Mouse (Mus musculus): ENCODE measurements around the gene Sh2d2a. TPM values are rescaled to one million over a fixed set of nuclear protein-coding genes. Genes with fewer than 3 reads are reported as not detected.
"Not testable (repeated sequence)": the region's sequence is repeated elsewhere in the genome, so short reads cannot be mapped to it uniquely, and the experiment has no call there.

Sh2d2a gene
- polyA plus RNA-seq, 1 experiment from 2014 or later = not detected

DNA sequence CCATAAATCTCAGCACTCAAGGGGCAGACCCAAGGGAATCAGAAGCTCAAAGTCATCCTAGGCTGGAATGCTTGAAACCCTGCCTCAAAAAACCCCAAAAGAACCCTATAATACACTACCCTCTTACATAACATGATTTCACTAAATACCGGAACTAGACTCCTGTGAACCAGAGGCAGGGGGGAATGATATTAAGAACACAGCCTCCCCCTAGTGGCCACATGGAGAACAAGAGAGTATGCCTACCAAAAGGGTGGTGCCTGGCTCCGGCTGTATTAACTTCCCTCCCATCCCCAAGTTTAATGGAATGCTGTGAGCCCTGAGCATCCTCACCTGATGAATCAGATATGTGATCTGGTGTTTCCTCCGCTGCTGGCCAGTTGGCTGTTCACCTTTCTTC lies 13.3 kb downstream of the Sh2d2a start:
- Histone ChIP-seq H3K4me1 (peaks cover 12% of the 10 kb centered on the region; the same call in 1 of the 2 replicates), H3K9ac (no peak overlapping the region), H3K4me3 (no peak overlapping the region), H3K9me3 (no peaks in the 10 kb centered on the region), H3K36me3 (peaks cover 79% of the 10 kb centered on the region), H3K4me2 (no peak overlapping the region), H3K27ac (no peak overlapping the region), H3K27me3 (no peaks in the 10 kb centered on the region)
- 29% methylated on average over 3 of the region's 3 CpGs for WGBS
- peak; percentile 56 for ATAC-seq (ENCODE audit: insufficient number of reproducible peaks, insufficient read depth, low FRiP score, low TSS enrichment, low read depth)

DNA sequence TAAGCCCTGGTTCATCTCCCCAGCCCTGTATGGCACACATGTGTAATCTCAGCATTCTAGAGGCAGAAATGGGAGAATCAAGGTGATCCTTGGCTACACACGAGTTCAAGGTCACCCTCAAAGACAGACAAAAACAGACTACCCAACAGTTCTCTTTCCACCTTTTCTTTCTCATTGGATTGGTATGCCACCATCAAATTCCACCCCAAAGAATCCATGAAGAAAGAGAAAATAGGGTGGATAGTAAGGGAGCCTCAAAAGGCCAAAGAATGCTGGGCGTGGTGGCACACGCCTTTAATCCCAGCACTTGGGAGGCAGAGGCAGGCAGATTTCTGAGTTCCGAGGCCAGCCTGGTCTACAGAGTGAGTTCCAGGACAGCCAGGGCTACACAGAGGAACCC lies 17.6 kb downstream of the Sh2d2a start:
- WGBS = 92% methylated on average over 4 of the region's 4 CpGs
- H3K36me3 ChIP-seq = peaks cover 87% of the 10 kb centered on the region
- ATAC-seq (ENCODE audit: insufficient number of reproducible peaks, insufficient read depth, low FRiP score, low TSS enrichment, low read depth); H3K9me3 ChIP-seq; H3K4me1 ChIP-seq; H3K9ac ChIP-seq; H3K27me3 ChIP-seq; H3K4me2 ChIP-seq; H3K27ac ChIP-seq; H3K4me3 ChIP-seq: not testable (repeated sequence)

DNA sequence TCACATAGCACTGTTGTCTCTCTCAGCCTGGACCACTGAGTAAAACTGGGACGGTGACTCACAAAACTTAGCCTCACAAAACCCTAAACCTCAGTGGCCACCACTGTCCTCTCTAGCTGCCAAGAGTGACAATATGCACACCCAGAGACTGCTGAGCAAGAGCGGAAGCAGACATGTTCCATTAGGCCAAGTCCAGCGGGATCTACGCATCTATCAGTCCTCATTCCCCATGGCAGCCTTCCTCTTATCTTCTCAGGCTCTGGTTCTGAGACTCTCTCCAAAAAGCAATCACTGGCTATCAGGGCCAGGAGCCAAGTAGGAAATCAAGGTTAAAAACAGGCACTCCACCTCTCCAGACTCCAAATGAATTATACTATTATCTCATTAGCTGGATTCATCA lies 31.2 kb downstream of the Sh2d2a start:
- H3K4me3 ChIP-seq = no peak overlapping the region
- no peak overlapping the region for H3K9ac ChIP-seq
- no peak overlapping the region for H3K4me2 ChIP-seq
- whole genome bisulfite sequencing = 97% methylated on average over 4 of the region's 4 CpGs
- no peak overlapping the region for H3K27ac ChIP-seq
- H3K4me1 ChIP-seq = no peaks in the 10 kb centered on the region
- no peaks in the 10 kb centered on the region for H3K27me3 ChIP-seq
- ATAC-seq (ENCODE audit: insufficient number of reproducible peaks, insufficient read depth, low FRiP score, low TSS enrichment, low read depth) = no peak
- H3K36me3 ChIP-seq = peaks cover 40% of the 10 kb centered on the region
- no peaks in the 10 kb centered on the region for H3K9me3 ChIP-seq

DNA sequence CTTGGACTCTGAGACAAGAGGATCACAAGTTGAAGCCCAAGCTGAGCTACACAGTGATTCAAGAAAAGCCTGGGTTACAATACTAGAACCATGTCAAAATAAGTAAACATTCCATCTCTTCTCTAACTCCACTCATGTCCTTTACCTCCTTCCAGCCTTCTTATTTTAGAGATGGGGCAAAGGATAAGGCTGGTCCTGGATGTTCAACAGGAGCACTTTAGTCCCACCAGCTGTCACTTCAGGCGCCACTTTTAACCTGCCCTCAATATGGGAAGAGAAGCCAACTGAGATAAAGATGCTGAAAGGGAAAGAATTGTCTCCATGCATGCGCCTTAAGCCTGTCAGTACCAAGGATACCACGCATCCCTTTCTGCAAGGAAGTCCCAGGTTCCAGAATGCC lies 37.7 kb downstream of the Sh2d2a start:
- Histone ChIP-seq H3K27ac (peak overlapping the region; percentile 90; the same call in 1 of the 2 replicates), H3K27me3 (no peaks in the 10 kb centered on the region), H3K4me3 (peak overlapping the region; percentile 99), H3K4me1 (peaks cover 22% of the 10 kb centered on the region), H3K4me2 (peak overlapping the region; percentile 93), H3K9me3 (no peaks in the 10 kb centered on the region), H3K36me3 (peaks cover 17% of the 10 kb centered on the region), H3K9ac (peak overlapping the region; percentile 97)
- 3% methylated on average over 3 of the region's 3 CpGs for WGBS
- ATAC-seq (ENCODE audit: insufficient number of reproducible peaks, insufficient read depth, low FRiP score, low TSS enrichment, low read depth) = no peak

DNA sequence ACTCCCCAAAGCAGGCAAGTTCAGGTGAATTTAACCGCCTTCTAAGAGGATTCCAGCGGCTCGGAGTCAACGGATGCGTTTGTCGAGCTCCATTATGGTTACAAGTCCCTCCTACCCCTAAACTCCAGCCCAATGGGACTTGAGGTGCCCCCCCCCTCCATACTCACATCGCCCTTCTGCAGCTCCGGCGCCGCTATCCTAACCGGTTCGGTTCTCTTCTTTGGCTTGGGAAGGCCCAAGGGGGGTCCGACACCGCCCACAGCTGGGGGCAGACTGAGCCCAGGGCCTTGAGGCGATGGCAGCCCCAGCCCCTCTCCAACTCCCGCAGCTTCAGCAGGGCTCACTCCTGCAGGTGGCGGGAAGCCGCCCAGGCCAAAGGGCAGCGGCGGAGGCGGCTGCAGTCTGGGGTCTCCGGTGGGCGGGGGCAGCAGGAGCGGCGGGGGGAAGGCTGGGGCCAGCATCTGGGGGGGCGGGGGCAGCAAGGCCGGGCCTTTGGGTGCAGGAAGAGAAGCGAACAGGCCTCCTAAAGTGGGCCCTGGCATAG lies 38.2 kb downstream of the Sh2d2a start:
- Histone ChIP-seq H3K9ac (peak overlapping the region; percentile 97), H3K27me3 (no peaks in the 10 kb centered on the region), H3K4me2 (peak overlapping the region; percentile 93), H3K4me1 (peaks cover 22% of the 10 kb centered on the region), H3K9me3 (no peaks in the 10 kb centered on the region), H3K4me3 (peak overlapping the region; percentile 99), H3K36me3 (peaks cover 13% of the 10 kb centered on the region), H3K27ac (peak overlapping the region; percentile 90)
- WGBS = 0% methylated on average over 27 of the region's 28 CpGs
- ATAC-seq (ENCODE audit: insufficient number of reproducible peaks, insufficient read depth, low FRiP score, low TSS enrichment, low read depth) = peak; percentile 15; the same call in 1 of the 2 replicates

DNA sequence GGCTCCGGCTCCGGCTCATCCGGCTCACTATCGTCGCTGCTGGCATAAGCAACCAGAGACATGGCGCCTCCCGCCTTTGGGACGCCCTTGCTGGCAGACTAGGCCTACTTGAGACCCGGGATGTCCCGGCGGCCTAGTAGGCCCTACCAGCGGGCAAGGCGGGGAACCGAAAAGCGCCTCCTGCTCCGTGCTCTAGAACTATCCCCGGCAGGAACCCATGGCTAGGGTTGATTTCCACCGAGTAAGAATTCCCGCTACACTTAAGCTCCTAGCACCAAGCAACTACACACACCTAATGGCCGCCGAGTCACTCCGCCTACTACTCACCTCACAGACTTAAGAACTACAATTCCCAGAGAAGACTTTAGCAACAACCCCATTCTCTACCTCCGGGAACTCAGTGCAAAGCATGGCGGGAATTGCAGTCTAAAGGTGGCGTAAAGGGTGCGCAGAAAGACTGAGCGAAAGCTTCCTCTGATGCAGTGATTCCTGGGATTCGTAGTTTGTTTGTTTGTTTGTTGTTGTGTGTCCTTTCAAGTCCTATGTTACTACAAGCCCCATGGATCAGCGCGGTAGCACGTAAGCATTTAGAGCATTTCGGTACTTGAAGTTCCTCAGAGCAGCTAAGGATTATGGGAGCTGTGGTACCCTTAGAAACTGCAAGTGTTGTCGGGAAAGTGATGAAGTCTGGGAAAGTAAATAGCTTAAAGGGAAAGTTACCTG lies 38.9 kb downstream of the Sh2d2a start, which contains the start of gene Prcc:
Gene Prcc, minus strand, starts transcription at position 328 of the 723 bp plus-strand sequence.
- Histone ChIP-seq H3K27ac (peak within 1 kb of the TSS; percentile 90), H3K9me3 (no peaks in the 10 kb centered on the region), H3K4me3 (peak within 1 kb of the TSS; percentile 99), H3K27me3 (no peaks in the 10 kb centered on the region), H3K36me3 (peaks cover 7% of the 10 kb centered on the region), H3K9ac (peak within 1 kb of the TSS; percentile 97), H3K4me1 (peaks cover 22% of the 10 kb centered on the region), H3K4me2 (peak within 1 kb of the TSS; percentile 93)
- WGBS = under 1% methylated on average over 33 of the region's 33 CpGs
- ATAC-seq (ENCODE audit: insufficient number of reproducible peaks, insufficient read depth, low FRiP score, low TSS enrichment, low read depth) = peak; percentile 95

GRCm38 (mm10) chr3:87886004-87886365 lies 39.4 kb downstream of the Sh2d2a start:
- peak overlapping the region; percentile 68 for H3K9ac ChIP-seq
- WGBS = 7% methylated on average over 10 of the region's 10 CpGs
- peak overlapping the region; percentile 58 for H3K4me2 ChIP-seq
- ATAC-seq (ENCODE audit: insufficient number of reproducible peaks, insufficient read depth, low FRiP score, low TSS enrichment, low read depth) = no peak
- H3K4me1 ChIP-seq = peaks cover 22% of the 10 kb centered on the region
- no peaks in the 10 kb centered on the region for H3K9me3 ChIP-seq
- H3K36me3 ChIP-seq = 0 out of 2 replicates have a peak, but pooled peaks cover 4% of the 10 kb centered on the region
- no peak overlapping the region for H3K27ac ChIP-seq
- peak overlapping the region; percentile 99 for H3K4me3 ChIP-seq
- H3K27me3 ChIP-seq = no peaks in the 10 kb centered on the region

DNA sequence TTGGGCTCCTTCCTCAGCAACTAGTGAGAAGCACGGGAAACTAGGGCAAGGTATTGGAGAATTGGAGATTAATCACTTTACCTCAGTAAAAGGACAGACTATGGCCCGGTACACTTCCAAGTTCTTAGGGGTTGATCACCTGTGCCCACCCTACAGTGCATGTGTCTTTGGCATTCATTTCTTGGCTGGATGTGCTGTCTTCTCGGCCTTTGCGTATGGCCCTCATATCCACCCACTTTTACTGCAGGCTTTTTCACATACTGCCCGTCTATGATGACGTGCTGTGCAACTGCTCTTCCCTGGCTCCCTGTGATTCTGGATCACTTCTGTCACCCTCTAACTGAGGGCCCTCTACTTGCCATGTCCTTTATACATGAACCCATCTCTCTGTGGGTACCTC lies 39.9 kb downstream of the Sh2d2a start:
- H3K4me3 ChIP-seq = peak overlapping the region; percentile 99

DNA sequence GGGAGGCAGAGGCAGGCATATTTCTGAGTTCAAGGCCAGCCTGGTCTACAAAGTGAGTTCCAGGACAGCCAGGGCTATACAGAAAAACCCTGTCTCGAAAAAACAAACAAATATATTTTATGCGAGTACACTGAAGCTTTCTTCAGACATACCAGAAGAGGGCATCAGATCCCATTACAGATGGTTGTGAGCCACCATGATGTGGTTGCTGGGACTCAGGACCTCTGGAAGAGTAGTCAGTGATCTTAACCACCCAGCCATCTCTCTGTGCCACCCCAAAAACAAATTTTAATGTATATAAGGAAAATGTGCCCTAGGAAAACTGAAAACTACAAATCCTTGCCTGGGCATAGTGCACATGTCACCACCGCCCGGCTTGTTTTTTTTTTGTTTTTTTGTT lies 40.8 kb downstream of the Sh2d2a start:
- H3K4me2 ChIP-seq; ATAC-seq (ENCODE audit: insufficient number of reproducible peaks, insufficient read depth, low FRiP score, low TSS enrichment, low read depth): not testable (repeated sequence)

More for the DNA sequence above, 39.9 kb downstream of the Sh2d2a start:
- WGBS = 87% methylated on average over 6 of the region's 6 CpGs
- Histone ChIP-seq H3K4me2 (peak overlapping the region; percentile 58), H3K9ac (no peak overlapping the region), H3K27ac (no peak overlapping the region), H3K36me3 (0 out of 2 replicates have a peak, but pooled peaks cover under 1% of the 10 kb centered on the region), H3K4me1 (peaks cover 22% of the 10 kb centered on the region), H3K9me3 (no peaks in the 10 kb centered on the region), H3K27me3 (no peaks in the 10 kb centered on the region)
- no peak for ATAC-seq (ENCODE audit: insufficient number of reproducible peaks, insufficient read depth, low FRiP score, low TSS enrichment, low read depth)

GRCm38 (mm10) chr3:87891481-87891880 lies 44.9 kb downstream of the Sh2d2a start:
- Histone ChIP-seq H3K27me3 (no peaks in the 10 kb centered on the region), H3K9me3 (no peaks in the 10 kb centered on the region), H3K9ac (no peak overlapping the region), H3K36me3 (no peaks in the 10 kb centered on the region), H3K4me2 (no peak overlapping the region), H3K27ac (no peak overlapping the region), H3K4me1 (peaks cover 2% of the 10 kb centered on the region; the same call in 1 of the 2 replicates), H3K4me3 (no peak overlapping the region)
- no peak for ATAC-seq (ENCODE audit: insufficient number of reproducible peaks, insufficient read depth, low FRiP score, low TSS enrichment, low read depth)
- 51% methylated on average over 3 of the region's 3 CpGs for WGBS

More for the DNA sequence above, 40.8 kb downstream of the Sh2d2a start:
- H3K9me3 ChIP-seq, H3K36me3 ChIP-seq, H3K9ac ChIP-seq, H3K27ac ChIP-seq, H3K27me3 ChIP-seq, H3K4me3 ChIP-seq: not testable (repeated sequence)
- peaks cover 22% of the 10 kb centered on the region for H3K4me1 ChIP-seq
- whole genome bisulfite sequencing = 79% methylated on average over 4 of the region's 4 CpGs

- ATAC-seq (ENCODE audit: insufficient number of reproducible peaks, insufficient read depth, low FRiP score, low TSS enrichment, low read depth) = no peak
- Histone ChIP-seq H3K36me3 (no peaks in the 10 kb centered on the region), H3K27me3 (no peaks in the 10 kb centered on the region), H3K4me1 (no peaks in the 10 kb centered on the region), H3K4me3 (no peak overlapping the region), H3K9me3 (no peaks in the 10 kb centered on the region), H3K9ac (no peak overlapping the region), H3K27ac (no peak overlapping the region), H3K4me2 (no peak overlapping the region)
- WGBS = 75% methylated on average over 3 of the region's 3 CpGs
These were observed 46.9 kb downstream of the Sh2d2a start for GRCm38 (mm10) chr3:87893367-87893905.

DNA sequence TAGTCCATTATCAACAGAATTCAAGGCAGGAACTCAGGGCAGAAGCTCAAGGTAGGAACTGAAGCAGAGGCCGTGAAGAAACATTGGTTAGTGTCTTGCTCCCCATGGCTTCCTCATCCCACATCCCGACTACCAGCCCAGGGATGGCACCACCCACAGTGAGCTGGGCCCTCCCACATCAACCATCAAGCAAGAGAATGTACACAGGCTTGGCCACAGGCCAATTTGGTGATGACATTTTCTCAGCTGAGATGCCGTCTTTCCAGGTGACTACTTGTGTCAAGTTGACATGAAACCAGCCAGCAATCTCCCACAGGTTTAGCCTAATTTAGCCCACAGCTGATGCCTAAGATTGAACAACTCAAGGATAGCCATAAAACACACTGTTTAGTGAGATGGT lies 52.7 kb downstream of the Sh2d2a start:
- no peak for ATAC-seq (ENCODE audit: insufficient number of reproducible peaks, insufficient read depth, low FRiP score, low TSS enrichment, low read depth)
- no peaks in the 10 kb centered on the region for H3K36me3 ChIP-seq
- H3K4me3 ChIP-seq = no peak overlapping the region
- no peak overlapping the region for H3K4me2 ChIP-seq
- no peak overlapping the region for H3K27ac ChIP-seq
- no peaks in the 10 kb centered on the region for H3K9me3 ChIP-seq
- 74% methylated on average over 3 of the region's 3 CpGs for WGBS
- no peak overlapping the region for H3K9ac ChIP-seq
- H3K27me3 ChIP-seq = no peaks in the 10 kb centered on the region
- H3K4me1 ChIP-seq = no peaks in the 10 kb centered on the region

All from embryonic facial prominence, embryonic 13.5 days (tissue).